Comparison of ENCODE assay signal across 7 mouse cellular contexts in the genomic region with DNA sequence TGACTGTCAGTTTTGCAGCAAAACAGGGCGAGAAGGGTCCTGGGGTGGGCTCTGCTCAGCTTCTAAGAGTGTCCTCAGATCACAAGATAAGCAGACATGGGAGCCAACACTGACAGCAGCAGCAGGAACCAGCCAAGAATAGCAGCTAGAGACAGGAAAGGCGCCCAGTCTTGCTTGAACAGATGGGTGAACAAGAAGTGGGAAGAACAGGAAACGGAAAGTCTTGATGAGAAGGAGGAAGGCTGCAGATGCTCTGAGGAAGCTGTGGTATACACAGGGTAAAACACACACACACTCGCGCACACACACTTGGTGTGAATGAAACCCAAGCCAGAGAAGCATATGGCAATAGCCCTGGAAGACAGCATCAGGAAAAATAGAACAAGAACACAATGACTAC.
DNase-seq lines count a peak whose midpoint lies in the region; ATAC-seq and TF ChIP-seq lines count a peak whose summit lies in the region.

No protein-coding gene starts in this region.

- H3K27ac ChIP-seq in stomach, postnatal 0 days (replicated peaks): no peak overlapping the region

- no peak for TF ChIP-seq EP300 in stomach, postnatal 0 days (optimal IDR thresholded peaks at IDR 0.05)

- H3K27me3 ChIP-seq in stomach, postnatal 0 days (ENCODE audit: control insufficient read depth, insufficient read depth, low read length): no peaks in the 10 kb centered on the region

- no peaks in the 10 kb centered on the region for H3K9me3 ChIP-seq in stomach, postnatal 0 days (ENCODE audit: control insufficient read depth, low read length)

- no peaks in the 10 kb centered on the region for H3K4me1 ChIP-seq in stomach, postnatal 0 days (replicated peaks; ENCODE audit: control insufficient read depth, insufficient read depth)

- WGBS in stomach, postnatal 0 days: 76% methylated on average over 5 of the region's 5 CpGs

- H3K36me3 ChIP-seq in stomach, postnatal 0 days (ENCODE audit: control insufficient read depth, insufficient read depth, low read length): no peaks in the 10 kb centered on the region

- no peak overlapping the region for H3K4me2 ChIP-seq in stomach, postnatal 0 days (replicated peaks; ENCODE audit: low read depth)

- ATAC-seq in stomach, postnatal 0 days (ENCODE audit: low FRiP score, low TSS enrichment): no peak

- no peak for TF ChIP-seq CTCF in stomach, postnatal 0 days (IDR thresholded peaks at IDR 0.05; ENCODE audit: low read depth)

- intact Hi-C loops in heart, postnatal 25 days (cut with DNase I): no loop called here

- peak; percentile 41 to 55 for DNase-seq in spleen, postnatal 36 days (ENCODE audit: low spot score in 2 of 2)
- DNase-seq in spleen, postnatal 10 days (ENCODE audit: low spot score in 2 of 2): no peak
- peak; percentile 78 to 88 for DNase-seq in frontal cortex, postnatal 36 days (ENCODE audit: low spot score in 2 of 2)
- DNase-seq in lung, postnatal 10 days: peak; percentile 14
- peak; percentile 25 for DNase-seq in thymus, postnatal 4 days
- no peak for DNase-seq in stomach, postnatal 0 days (ENCODE audit: low spot score)
- DNase-seq in heart, postnatal 25 days (ENCODE audit: low spot score): no peak

- H3K4me3 ChIP-seq in stomach, postnatal 0 days (ENCODE audit: low read depth, low read length): no peak overlapping the region

- no peak overlapping the region for H3K9ac ChIP-seq in stomach, postnatal 0 days (ENCODE audit: low read length)

Comparison
In these comparisons a context has a peak if more than half of its experiments do, and no peak if none do; other contexts are left out.
1. DNase-seq: peak in spleen, postnatal 36 days (2 of 2), frontal cortex, postnatal 36 days (2 of 2), lung, postnatal 10 days (single experiment) and thymus, postnatal 4 days (single experiment); none in spleen, postnatal 10 days (0 of 2), stomach, postnatal 0 days (single experiment) and heart, postnatal 25 days (single experiment).